Mouse (Mus musculus) kidney, postnatal 14 days (tissue): ENCODE results near the gene Vav3.

Source experiments
- DNase-seq: peaks from one replicate; pipeline ENCODE4 v3.0.0; 2022; ENCODE audit warnings: mixed read lengths

Gene Vav3

DNA sequence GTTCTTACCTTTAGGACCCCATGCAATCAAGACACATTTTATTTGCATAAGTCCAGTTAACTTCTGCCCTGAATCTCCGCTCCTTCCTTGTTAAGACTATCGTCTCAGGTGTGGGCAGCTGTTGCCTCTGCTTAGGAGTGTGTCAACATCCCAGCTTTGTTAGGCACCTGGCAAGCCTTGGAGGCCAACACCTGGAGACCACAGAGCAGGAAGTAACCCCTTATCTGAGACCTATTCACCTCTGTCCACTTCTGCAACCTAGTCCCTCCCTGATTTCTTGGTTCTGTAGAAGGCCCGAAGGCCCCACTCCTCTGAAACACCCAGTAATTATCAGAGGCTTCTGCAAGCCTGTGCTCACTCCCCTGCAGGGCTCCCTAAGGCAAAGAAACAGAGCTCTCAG, 255.6 kb downstream of the Vav3 start:
- DNase-seq = no peak

DNA sequence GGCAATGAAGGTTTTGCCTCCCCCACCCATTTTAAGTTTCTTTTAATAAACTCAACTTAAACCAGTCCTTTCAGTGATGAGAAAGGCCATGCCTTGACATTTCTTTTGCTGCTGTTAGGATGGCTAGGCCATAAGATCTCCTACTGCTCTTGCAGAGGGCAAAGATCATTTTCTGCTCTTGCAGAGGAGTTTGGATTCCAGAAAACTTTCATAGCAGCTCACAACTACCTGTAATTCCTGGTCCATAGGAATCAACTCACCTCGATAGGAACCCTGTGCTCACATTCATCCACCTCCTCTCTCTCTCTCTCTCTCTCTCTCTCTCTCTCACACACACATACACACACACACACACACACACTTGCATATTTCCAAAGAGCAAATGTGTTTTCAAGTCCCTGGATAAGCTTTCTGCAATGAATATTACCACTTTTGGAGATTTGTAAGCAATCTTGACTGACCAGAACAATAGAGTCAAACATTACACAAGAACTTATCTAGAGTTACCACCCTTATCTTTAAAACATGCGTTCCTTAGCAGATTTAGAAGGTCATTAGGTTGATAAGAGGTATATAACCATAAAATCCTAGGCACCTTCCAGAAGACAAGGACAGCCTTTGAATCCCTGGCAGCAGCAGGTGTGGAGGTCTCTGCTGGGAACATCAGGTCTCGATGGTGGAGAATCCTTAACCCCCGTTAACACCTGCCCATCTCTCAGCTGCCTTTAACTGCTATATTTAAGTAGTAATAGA, 260.4 kb downstream of the Vav3 start:
- no peak for DNase-seq

DNA sequence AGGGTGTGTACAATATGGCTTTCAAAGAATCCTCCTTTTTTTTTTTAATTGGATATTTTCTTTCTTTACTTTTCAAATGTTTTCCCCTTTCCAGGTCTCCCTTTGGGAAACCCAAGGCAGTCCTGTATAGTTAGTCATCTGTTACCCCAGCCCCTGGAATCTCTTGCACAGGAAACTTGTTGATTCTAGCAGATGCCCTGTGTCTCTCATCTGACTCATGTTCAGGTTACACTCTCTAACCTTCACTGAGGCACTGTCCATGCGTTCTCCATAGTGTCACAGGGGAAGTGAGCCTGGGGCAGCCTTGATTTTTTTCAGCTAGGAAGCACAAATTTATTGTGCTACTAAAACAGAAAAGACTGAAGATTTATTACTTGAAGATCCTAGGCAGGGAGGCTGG, 262.3 kb downstream of the Vav3 start:
- DNase-seq = no peak

DNA sequence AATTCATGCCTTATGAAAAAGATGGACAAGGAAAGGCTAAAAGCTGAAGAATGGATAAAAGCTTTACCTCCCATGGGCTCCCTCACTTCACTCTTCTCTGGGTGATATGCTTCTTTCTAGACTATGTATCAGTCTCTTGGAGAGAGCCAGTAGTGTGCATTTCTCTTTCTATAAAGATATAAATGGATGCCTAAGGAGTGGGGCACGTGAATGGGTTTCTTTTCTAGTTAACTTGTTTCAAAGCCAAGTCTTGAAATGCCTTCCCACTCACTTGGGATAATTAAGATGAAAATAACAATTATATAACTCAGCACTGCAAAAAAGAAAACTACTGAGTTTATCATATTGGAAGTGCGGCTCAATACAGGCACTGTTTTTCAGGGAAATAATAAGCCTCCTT, 265.7 kb downstream of the Vav3 start:
- DNase-seq = no peak

DNA sequence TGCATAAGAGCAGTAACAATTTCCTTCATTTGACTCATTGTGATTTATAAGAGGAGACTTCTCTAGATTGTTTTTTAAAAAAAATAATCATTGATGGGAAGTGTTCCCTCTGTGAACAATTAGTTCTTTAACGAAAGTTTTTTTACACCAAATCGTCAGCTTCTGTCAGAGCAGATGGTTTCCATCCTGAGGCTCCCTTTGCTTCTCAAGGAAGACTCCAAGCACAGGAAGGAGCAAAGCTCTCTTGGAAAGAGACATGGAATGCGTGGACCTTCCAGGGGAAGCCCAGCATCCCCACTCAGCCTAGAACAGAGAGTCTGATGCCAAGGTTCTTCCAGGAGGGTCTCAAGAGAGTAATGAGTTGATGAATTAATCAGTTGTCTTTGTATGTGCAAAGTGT, 281.3 kb downstream of the Vav3 start:
- no peak for DNase-seq

DNA sequence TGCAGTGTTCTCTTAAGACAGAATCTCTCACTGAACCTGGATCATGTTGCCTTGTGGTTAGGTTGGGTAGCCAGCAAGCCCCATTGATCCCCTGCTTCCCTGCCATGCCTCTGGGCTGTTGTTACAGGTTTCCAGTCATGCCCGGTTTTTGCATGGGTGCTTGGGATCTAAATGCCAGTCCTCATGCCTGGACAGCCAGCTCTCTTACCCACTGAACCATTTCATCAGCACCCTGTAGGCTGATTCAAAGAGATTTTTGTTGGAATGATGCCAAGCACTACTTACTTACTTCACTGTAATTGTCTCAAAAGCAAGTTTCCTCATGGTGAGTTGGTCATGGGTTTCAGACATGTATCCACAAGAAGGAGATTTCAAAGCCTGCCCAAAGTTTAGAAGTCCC, 281.9 kb downstream of the Vav3 start:
- peak; percentile 67 for DNase-seq

DNA sequence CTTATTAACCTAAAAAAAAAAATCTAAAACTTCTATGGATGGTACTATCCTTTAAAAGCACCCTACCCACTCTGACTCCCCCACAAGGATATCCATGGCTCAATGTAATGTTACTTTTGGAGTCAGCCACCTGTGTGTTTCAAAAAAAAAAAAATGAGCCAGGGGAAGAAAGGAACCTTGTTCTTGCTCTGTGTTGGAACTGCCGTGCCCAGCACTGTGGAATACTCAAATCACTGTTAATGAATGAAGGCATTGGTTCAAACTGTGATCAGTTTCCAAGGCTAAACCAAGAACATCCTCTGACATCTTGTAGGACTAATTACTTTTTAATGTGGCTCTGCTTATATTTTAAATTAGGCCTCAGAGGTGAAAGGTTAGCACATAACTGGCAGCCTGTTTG, 282.4 kb downstream of the Vav3 start:
- no peak for DNase-seq

DNA sequence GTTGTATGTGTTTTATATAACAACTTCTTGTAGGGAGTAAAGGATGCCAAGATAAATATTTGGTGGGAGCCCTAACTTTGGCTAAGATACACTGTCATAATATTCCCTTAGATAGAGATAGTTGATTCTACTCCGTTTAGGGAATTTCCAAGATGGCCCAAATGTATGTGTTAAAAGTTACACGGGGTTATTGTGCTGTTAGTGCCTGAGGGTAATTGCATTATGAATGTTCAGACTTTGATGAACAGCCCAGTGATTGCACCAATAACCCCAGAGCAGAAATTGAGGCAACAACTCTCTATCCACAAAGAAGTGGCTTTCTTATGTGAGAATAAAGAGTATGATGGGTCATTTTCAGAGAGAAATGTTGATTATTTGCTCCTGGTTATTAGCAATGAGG, 283.3 kb downstream of the Vav3 start:
- no peak for DNase-seq

DNA sequence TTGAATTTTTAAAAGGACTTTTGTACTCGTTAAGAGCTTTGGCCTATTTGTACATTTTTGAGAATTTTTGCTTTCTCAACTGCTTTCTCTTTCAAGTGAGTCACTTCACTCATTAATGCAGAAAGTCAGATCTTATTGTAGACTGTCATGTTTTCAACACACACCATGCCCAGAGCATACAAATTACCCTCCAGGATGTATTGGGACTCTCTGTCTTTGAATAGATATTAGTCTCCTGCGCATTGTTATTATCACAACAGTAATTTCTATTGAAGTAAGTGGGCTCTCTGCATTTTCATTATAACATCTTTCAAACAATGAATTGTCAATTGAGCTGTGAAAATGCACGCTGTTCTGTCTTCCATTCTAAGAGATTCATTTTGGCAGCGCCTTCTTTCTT, 295.6 kb downstream of the Vav3 start:
- no peak for DNase-seq

DNA sequence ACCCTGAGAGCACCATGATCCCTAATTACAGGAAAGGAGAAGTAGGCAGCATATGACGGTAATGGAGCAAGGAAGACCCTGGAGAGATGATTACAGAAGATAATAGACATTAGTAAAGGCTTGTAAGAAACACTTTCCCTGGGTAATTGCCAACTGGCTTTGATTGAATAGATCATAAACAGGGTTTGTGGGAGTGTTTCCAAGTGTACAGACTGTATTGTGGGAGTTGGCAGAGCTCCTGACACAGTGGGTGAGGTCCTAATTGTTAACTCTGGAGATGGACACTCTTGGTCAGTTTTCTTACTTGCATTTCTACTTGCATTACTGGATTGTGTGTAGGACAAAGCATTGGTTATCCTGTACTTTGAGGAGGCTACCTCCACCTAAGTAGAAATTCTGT, 298.9 kb downstream of the Vav3 start:
- DNase-seq = peak; percentile 5

DNA sequence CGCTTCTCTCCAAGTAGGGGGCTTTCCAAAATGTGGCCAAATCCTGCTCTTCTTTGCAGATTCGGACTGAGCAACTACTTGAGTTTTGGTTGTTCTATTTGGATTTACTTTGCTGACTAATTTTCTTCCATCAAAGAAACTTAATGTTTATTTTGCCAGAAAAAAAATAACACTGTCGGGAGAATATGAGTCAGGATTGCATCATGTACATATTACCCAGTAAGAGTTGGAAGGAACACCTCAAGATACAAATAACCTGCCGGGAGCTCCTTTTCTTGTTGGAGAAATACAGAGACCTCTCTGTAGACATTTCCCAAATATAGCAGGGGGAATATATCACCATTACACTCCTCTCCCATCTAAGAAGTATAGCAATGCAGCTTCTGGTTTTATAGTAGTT, 300.3 kb downstream of the Vav3 start:
- DNase-seq = no peak

DNA sequence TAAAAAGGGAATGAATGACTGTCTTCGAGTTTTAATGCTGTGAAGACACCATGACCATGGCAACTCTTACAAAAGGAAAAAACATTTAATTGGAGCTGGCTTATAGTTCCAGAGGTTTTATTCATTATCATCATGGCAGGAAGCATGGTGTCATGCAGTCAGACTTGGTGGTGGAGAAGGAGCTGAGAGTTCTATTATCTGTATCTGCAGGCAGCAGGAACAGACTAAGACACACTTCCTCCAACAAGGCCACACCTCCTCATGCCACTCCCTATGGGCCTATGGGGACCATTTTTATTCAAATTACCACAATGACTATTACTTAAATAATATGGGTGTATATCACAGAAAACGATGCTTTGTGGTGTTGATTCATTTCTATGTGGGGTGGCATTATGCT, 307.8 kb downstream of the Vav3 start:
- no peak for DNase-seq

DNA sequence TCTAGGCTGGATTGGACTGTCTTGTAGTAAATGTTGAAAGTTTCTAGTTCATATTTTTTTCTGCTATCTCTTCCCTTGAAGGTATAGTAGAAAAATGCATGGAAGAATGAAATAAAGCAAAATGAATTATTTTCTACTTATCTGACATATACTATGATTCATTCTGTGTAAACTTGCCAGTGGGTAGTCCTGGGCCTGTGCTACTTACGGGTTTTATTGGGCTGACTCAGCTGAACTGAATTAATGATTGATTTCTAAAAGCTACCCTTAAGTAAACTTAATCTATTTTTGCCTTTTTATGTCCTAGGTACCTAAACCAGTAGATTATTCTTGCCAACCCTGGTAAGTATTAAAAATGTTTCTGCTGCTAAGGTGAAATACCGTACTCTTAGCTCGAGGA, 311.0 kb downstream of the Vav3 start:
- no peak for DNase-seq

DNA sequence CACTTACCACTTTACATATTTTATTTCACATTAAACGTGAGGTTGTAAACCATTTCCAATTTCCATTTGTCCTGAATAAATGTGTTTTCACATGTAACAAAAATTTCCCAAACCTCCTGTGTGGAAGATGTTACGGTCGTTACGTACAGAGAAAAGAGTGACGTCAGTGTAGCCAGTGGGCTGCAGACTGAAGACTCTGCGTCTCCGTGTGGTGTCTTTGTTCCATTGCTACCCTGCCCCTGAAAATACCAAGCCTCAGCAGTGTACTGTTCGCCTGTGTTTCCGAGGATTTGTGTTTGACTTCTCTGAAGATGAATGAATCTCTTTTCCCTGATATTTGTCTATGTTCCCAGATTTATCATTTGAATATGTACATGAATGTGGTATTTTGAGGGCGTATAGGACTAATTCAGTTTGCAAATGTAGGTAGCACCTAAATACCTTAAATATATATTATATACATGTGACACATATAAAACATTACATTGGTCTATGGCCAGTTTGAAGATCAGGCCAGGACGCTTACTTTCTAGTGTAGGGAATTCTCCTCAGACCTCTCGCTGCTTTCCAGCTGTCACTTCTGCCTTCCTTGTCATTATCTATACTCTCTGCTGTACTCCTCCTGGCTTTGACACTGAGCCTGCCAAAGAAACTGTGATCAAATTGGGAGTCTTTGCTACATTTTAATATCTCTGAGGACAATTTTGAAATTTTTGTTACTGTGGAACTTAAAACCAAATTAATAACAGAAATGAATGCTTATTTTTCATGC, 312.6 kb downstream of the Vav3 start:
- DNase-seq = no peak

DNA sequence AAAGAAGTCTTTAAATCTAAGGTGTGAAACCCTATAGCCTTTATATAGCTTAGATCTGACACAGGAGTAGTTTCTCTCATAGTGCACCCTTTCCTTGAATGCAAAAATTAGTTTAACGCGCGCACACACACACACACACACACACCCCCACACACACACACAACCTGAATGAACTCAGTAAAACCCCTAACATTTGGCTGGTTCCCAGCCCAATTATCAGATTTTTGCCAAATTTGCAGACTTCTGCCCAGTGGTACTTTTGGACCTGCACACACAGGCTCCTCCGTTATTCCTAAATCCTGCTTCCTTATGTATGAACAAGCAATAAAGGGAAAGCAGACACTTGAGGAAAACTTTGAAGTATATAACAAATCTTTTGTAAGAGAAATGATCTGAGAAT, 313.9 kb downstream of the Vav3 start:
- no peak for DNase-seq

DNA sequence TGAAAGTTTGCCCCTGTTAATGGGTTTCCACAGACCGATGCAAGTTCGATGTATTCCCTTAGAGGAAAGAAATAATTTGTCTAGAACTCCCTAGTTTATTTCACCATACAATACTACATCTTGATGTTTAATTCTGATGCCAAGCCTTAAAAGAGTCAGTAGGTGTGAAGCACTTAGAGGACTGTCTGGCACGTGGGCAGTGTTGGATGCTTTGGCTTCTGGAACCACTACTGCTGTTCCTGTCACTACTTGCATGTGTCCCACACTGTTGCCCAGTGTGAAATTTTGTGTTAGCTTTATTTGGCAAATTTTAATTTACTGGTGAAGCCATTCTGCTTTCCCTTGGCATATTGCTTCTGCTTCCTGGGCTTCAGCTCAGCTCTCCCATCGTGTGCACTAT, 331.3 kb downstream of the Vav3 start:
- no peak for DNase-seq

DNA sequence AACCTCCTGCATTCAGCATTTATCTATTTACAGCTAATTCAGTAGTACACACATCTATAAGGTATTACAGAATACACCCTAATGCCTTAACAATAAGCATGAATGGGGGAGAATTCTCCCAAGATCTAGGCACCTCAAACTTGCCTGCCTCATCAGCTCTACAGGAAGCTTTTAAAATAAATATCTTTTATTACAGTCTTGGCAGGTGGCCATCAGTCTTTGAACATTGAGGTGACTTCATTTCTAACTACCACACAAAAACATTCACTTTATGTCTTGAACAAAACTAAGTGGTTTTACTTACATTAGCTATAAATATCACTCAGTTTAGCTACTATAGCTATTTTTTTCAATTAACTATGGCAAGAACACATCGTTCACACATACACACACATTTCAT, 332.5 kb downstream of the Vav3 start:
- no peak for DNase-seq

DNA sequence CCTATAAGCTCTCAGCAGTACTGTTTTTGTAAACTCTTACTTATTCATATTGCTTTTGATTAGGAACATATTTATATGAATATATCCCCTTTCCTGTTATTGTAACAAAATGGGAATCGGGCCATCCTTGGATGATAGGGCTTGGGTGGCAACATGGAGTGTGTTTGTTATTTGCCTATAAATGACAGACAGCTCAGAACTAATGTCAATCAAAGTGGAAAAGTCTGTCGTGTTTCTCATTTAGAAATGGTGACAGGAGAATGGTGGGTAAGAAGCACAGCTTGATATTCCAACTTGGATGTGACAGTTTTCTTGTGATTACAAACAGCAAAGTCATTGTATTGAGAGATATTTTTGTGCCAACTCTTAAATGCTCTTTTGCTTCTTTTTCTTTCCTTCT, 339.8 kb downstream of the Vav3 start:
- DNase-seq = no peak

DNA sequence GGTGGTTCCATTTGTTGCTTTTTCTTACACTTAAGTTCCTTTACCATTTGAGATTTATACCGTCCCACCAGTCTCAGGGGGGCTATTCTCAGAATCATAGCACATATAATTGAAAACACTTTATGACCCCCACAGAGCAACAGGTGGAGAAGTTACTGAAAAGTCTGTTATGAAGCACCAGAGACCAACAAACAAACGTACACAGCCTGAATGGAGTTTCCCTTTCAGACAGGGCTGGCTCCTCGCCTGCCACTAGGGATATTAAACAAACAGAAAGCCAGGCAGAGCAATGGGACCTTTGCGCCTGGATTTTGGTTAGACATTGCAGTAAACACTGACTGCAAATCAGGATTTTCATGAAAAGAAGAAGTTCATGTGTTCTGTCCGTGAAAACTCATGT, 341.4 kb downstream of the Vav3 start:
- DNase-seq = no peak

DNA sequence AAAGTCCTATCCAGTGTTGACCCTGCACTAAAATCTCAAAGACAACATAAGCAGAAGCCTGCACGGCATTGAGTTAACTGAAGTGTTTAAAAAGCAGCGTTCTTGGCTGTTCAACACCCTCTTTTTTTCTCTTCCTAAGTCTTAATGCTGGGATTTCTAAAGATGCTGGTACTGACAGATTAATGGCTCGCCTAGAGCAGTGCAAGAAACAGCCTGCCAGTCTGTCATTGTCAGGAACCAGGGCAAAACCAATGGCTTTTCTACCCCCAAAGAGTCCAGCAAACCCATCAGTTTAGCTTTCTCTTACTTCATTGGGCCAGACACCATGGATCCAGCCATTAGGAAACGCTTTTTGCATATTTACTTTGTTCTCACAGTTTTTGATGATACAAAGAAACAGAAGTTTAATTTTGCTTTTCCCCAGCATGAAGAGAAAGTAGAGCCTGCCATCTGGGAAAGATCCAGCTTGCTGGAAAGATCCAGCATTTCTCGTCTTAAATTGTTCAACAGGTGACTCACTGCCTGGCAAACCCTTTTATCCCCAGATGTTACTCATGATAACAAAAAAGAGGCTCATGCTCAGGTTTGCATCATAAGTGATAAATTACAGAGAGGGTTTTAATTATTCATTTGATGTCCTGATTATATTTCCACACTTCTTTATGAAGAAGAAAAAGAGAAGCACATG, 343.3 kb downstream of the Vav3 start:
- no peak for DNase-seq

DNA sequence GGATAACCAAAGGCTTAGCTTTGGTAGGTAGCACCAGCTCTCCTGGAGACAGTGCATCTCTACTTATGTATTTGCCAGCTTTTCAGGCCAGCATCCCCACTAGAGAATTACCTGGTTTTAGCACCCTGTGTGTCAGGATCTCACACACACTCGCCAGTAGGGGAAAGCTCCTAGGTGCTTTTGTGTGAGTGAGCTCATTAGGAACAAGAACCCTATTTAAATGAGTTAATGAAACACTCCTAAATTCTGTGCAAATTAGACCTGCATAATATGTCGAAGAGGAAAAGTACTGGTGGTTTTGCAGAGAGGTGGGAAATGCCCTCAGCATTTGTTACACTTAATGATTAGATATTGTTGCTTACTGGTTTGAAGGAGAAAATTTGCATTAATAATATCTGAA, 350.1 kb downstream of the Vav3 start:
- no peak for DNase-seq

DNA sequence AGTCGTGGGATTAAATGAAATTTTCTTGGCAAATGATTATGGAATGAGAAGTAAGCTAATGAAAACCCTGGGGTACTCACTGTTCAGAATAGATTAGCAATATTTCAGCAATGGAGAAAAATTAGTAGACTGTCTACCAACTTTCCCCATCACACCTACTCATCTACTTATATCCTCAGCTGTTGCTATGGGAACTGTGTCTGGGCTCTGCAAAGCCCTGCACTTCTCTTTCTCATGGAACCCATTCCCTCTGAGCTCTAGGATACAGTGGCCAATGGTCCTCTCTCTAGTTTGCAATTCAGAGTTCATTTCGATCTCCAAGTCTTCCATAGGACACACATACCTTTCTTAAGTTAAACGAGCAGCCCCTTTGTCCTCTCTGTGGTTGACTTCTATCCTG, 352.2 kb downstream of the Vav3 start:
- DNase-seq = no peak

DNA sequence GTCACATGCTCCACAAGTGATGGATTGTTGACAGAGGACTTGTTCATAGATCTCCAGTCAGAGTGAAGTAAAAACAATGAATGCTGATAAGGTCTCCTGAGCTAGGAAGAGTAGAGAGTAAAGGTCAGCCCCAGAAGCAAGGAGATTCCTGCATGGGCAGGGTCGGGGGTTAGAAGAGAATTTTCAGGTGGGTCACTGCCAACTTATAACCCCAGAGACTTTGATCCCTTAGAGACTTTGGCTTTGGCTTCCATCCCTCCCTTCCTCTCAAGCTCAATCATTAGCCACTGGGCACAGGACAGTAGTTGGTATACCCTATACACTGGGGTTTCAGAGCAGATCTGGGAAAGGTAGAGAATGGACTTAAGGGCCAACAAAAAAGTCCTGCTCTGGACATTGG, 360.8 kb downstream of the Vav3 start:
- DNase-seq = peak; percentile 10

DNA sequence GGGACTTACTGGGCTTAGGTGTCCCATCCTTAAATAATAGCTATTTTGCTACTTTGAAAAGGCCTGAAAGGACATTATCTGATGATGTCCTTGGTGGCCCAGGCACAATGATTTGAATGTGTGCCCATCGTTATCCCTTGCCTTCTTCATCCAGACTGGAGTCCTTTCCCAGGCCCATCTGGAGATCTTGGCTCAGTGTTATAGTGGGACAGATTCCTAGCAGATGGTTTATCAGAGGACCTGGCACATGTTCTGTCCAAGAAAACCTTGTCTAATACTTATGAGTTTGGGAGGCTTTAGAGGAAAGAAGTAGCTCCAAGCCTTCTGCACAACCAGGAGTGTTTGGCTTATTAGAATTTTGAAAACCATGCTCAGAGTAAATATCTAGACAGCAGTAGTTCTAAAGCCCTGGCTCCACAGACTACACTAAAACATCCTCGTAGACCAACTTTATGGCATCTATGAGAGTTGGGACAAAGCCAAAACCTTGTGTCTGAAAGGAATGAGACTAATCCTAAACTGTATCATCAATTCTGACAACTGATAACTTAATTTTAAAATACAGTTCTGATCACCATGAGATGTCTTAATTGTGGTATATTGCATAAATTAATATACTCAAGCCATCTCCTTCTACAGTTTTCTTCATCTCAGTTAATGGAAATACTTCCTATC, 367.5 kb downstream of the Vav3 start:
- DNase-seq = no peak
